Mouse (Mus musculus) thymus, postnatal 14 days (tissue): ENCODE data around the gene Nudt4.

Experiments
- DNase-seq: peaks from one replicate; pipeline ENCODE4 v3.0.0; 2021

Gene Nudt4

GRCm38 (mm10) chr10:95535399-95536221, 28.3 kb downstream of the Nudt4 start:
- DNase-seq, result no peak

DNA sequence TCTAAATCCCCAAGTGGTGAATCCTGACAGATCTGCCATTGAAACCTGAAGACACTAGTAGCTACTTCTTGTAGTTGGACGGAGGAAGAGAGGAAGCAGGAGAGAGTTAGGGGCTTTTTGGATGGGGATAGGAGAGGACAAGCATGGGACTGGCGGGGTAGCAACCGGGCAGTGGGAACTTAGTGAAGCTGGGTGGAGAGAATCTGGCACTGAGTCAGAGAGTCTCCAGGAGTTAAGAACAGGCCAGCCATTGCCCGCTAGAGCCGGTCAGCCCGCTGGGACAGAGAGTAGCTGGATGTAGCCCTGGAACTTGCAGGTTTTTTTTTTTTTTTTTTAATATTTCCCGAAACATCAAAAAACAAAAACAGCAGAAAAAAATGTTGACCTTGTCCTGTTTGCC, 30.6 kb downstream of the Nudt4 start:
- no peak for DNase-seq

GRCm38 (mm10) chr10:95532916-95533315, 31.0 kb downstream of the Nudt4 start:
- no peak for DNase-seq

DNA sequence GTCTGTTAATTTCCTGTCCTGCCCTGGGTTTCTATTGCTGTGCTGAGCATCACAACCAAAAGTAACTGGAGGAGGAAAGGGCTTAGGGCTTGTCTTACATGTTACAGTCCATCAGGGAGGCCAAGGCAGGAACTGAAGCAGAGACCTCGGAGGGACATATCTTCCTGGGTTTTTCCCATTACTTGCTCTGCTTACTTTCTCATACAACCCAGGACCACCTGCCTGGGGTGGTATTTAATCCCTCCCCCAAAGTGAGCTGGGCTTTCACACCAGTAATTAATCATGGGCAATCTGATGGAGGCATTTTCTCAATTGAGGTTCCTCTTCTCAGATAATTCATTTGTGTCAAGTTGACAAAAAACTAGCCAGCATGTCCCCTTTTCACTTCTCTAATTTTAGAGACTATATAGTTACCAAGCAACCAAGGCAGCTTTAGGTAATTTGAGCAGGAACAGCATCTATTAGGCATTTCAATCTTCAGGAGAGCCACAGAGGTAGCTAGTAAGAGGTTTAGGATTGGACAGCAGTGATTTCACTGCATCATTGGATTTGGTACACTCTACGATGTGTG, 33.3 kb downstream of the Nudt4 start:
- no peak for DNase-seq

- DNase-seq, result no peak
These were observed 37.3 kb downstream of the Nudt4 start for GRCm38 (mm10) chr10:95526495-95527122.

- DNase-seq, result no peak
These were observed 38.1 kb downstream of the Nudt4 start for GRCm38 (mm10) chr10:95525871-95526270.

- no peak for DNase-seq
These were observed 38.8 kb downstream of the Nudt4 start for GRCm38 (mm10) chr10:95525037-95525675.

DNA sequence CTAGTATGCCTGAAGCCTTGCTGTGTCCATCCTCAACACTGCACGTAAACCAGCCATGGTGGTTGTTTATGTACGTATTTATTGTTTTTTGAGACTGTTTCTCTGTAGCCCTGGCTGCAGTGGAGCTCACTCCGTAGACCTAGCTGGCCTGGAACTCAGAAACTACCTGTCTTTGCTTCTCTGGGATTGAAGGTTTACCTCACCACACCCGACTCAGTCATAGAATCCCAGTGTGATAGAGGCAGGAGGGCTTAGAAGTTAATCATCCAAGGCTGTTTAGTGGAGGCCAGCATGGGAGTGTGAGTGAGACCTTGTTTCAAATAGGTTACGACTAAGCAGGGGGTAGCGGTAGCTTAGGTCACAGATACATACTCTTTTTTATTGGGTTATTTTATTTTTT, 46.3 kb downstream of the Nudt4 start:
- DNase-seq, result no peak

DNA sequence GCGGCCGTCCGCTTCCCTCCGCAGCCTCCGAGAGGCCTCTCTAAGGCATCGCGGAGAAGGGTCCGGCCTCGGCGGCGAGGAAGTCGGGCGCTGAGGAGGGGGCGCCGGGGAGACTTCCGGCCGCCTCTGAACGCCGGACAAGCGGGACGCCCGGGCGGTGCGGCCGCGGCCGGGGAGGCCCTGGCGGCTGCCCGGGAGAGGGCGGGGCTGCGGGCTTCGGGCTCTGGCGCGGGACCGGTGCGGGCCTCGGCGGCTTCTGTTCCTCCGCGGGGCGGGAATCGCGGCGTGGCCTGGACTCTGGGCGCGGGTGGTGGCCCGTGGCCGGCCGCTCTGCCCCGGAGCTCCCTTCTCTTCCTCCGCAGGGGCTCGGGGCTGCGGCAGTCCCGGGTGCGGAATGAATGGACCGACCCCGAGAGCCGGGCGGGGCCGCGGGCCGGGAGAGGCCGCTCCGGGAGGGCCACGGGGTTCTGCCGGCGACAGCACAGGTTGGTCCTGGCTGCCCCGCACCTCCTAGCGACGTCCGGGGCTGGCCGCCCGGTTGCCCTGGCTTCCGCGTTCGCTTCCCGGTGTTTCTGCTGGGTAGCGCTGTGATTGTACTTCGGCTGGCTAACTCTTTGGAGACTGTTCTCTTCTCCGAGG, 48.5 kb downstream of the Nudt4 start:
- no peak for DNase-seq

- peak; percentile 98 for DNase-seq
These were observed 49.2 kb downstream of the Nudt4 start, which contains the start of gene Ube2n for GRCm38 (mm10) chr10:95514656-95515292. Gene Ube2n (plus strand): TSS chr10:95515145.

- DNase-seq, result peak; percentile 27
These were observed 50.0 kb downstream of the Nudt4 start for GRCm38 (mm10) chr10:95513768-95514556.

- DNase-seq, result no peak
These were observed 51.3 kb downstream of the Nudt4 start for GRCm38 (mm10) chr10:95512635-95513034.

GRCm38 (mm10) chr10:95509263-95509662, 54.7 kb downstream of the Nudt4 start:
- DNase-seq, result no peak

GRCm38 (mm10) chr10:95508793-95509192, 55.2 kb downstream of the Nudt4 start:
- no peak for DNase-seq

DNA sequence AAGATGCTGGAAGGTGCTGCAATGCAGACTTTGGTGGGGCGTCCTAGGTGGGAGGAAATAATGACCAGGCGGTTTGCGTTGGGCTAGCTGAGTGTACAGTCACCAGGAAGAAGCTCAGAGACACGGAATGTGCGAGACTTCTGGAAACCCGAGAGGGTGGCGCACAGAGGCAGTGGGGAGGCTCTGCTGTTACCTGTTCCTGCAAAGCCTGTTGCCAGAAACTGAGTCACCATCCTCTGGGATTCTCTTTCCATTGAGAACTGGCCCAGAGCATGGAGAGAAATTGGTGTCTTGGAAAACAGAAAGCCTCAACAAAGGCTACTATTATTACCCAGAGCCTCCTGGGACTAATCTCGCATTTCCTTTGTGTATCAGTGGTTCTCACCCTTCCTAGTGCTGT, 55.8 kb downstream of the Nudt4 start:
- no peak for DNase-seq

DNA sequence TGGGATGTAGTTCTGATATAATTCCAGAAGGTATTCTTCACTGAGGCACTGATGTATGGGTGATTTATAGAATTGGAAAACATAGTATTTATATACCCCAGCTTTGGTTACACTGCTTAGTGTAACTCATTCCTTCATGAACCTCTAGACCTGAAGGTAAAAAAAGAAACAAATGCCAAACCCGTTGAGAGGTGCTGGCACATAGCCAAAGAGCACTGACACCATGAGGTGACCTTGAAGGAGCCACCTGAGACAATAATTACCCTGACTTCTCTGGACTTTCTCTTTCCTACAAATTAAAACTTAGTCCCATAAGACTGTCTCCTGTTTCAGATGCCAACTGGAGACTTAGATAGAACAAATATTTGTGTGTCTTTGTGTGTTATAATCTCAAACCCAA, 59.6 kb downstream of the Nudt4 start:
- DNase-seq, result no peak

DNA sequence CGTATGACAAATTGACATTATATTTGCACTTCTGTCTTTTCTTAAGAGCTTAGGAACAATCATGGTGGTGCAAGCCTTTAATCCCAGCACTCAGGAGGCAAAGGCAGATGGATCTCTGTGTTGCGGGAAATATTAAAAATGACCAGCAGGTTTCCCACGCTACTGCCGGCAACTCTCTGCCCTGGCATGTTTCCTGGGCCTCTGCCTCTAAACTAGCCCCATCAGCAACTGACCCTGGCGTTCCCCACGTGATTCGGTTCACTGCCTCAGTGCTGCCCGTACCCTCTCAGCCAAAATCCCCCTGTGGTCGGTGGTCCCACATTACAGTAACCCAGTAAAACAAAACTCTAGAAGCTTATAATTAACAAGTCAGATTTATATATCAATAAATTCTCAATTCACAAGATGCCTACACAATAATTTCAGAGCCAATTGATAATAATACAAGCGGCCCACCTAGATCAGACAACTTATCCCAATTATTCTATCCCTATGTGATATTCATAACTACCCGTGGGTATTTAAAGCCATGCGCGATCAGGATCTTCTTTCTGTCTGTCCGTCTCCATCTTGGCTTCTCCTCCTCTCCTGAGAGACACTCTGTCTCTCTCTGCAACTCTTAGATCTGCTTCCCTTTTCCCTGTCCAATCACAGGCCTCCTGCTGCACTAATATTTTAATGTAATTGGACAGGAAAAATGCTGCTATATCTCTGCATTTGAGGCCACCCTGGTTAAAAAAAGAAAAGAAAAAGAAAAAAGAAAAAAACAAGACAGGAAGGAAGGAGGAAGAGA, 60.3 kb downstream of the Nudt4 start:
- DNase-seq, result no peak

GRCm38 (mm10) chr10:95501463-95502081, 62.4 kb downstream of the Nudt4 start, which contains the start of gene Mrpl42:
Gene Mrpl42 (minus strand): TSS chr10:95501940.
- DNase-seq, result peak; percentile 83

- no peak for DNase-seq
These were observed 62.9 kb downstream of the Nudt4 start for GRCm38 (mm10) chr10:95501033-95501432.
